Mouse (Mus musculus) MEL (cell line): ENCODE measurements around the gene Thsd4. TPM values are rescaled to one million over a fixed set of nuclear protein-coding genes. Genes with fewer than 3 reads are reported as not detected.
A peak's percentile ranks its signal among the peaks of the same experiment; 100 is the strongest.

Experiments
- DNase-seq: peaks from one replicate; pipeline ENCODE4 v3.0.0; 2011; ENCODE audit warnings: low read depth, low spot score
- H3K27ac ChIP-seq: 2 replicates; pipeline ENCODE4 v1.5.1; 2012; ENCODE audit warnings: low read depth, mild to moderate bottlenecking, control low read depth, low read length, moderate library complexity; ENCODE audit not compliant: control insufficient read depth
- H3K27me3 ChIP-seq, 2 experiments: fragments of 150-350 bp in 1 of 2; sonication (generic) in 1 of 2; 2 replicates each; pipeline ENCODE4 v1.6.1; 2012; ENCODE audit warnings: low read length in 2 of 2, mild to moderate bottlenecking in 2 of 2, improper control_type of control experiment in 1 of 2, moderate library complexity in 1 of 2; ENCODE audit not compliant: insufficient read depth in 2 of 2, control insufficient read depth in 1 of 2
- H3K36me3 ChIP-seq, 2 experiments: 2 replicates each; pipeline ENCODE4 v1.6.1; 2012 to 2014; ENCODE audit warnings: low read length in 2 of 2, improper control_type of control experiment in 1 of 2, inconsistent platforms in 1 of 2, mild to moderate bottlenecking in 1 of 2; ENCODE audit not compliant: insufficient read depth in 2 of 2, control insufficient read depth in 1 of 2
- H3K4me1 ChIP-seq, 2 experiments: fragments of 150-350 bp in 1 of 2; sonication (generic) in 1 of 2; 2 replicates each; pipeline ENCODE4 v1.6.1; 2012; ENCODE audit warnings: low read length in 2 of 2, improper control_type of control experiment in 1 of 2, mild to moderate bottlenecking in 1 of 2; ENCODE audit not compliant: insufficient read depth in 2 of 2, control insufficient read depth in 1 of 2
- H3K4me3 ChIP-seq, 2 experiments: fragments of 150-350 bp in 1 of 2; sonication (generic) in 1 of 2; 2 replicates each; pipeline ENCODE4 v1.5.1; 2012; ENCODE audit warnings: low read depth in 2 of 2, low read length in 2 of 2, mild to moderate bottlenecking in 2 of 2, moderate library complexity in 2 of 2, control low read depth in 1 of 2, improper control_type of control experiment in 1 of 2; ENCODE audit not compliant: control insufficient read depth in 1 of 2, insufficient read depth in 1 of 2
- H3K79me2 ChIP-seq: 2 replicates; pipeline ENCODE4 v1.6.1; 2012; ENCODE audit warnings: mild to moderate bottlenecking, low read length, moderate library complexity; ENCODE audit not compliant: control insufficient read depth, poor library complexity, insufficient read depth
- H3K9ac ChIP-seq: 2 replicates; pipeline ENCODE4 v1.6.1; 2012; ENCODE audit warnings: low read depth, mild to moderate bottlenecking, control low read depth, low read length, moderate library complexity; ENCODE audit not compliant: control insufficient read depth, poor library complexity, severe bottlenecking
- H3K9me3 ChIP-seq: fragments of 150-350 bp; sonication (generic); replicated peaks from 2 replicates; pipeline ENCODE4 v1.6.1; 2012; ENCODE audit warnings: mild to moderate bottlenecking, low read length, improper control_type of control experiment, moderate library complexity; ENCODE audit not compliant: insufficient read depth
- BHLHE40 ChIP-seq: IDR thresholded peaks from 2 replicates; pipeline ENCODE4 v1.6.1; 2012; ENCODE audit warnings: low read depth, mild to moderate bottlenecking, inconsistent platforms, low read length, improper control_type of control experiment, borderline replicate concordance
- EP300 ChIP-seq, 2 experiments: IDR thresholded peaks; 2 replicates each; pipeline ENCODE4 v1.6.1; 2011; ENCODE audit warnings: improper control_type of control experiment in 2 of 2, low read length in 2 of 2, low read depth in 1 of 2, mild to moderate bottlenecking in 1 of 2
- ETS1 ChIP-seq: IDR thresholded peaks from 2 replicates; pipeline ENCODE4 v1.6.1; 2012; ENCODE audit warnings: low read depth, mild to moderate bottlenecking, inconsistent platforms, low read length, improper control_type of control experiment, moderate library complexity
- HCFC1 ChIP-seq: IDR thresholded peaks from 2 replicates; pipeline ENCODE4 v1.6.1; 2012; ENCODE audit warnings: low read depth, mild to moderate bottlenecking, inconsistent platforms, low read length, improper control_type of control experiment, moderate library complexity
- JUND ChIP-seq: IDR thresholded peaks from 2 replicates; pipeline ENCODE4 v1.6.1; 2011; ENCODE audit warnings: low read depth, mild to moderate bottlenecking, improper control_type of control experiment, low read length
- KAT2A ChIP-seq: conservative IDR thresholded peaks from 2 replicates; pipeline ENCODE4 v1.6.1; 2012; ENCODE audit warnings: low read depth, low read length, improper control_type of control experiment, inconsistent platforms
- MEF2A ChIP-seq: IDR thresholded peaks from 2 replicates; pipeline ENCODE4 v1.6.1; 2014; ENCODE audit warnings: low read depth, mild to moderate bottlenecking, inconsistent platforms, low read length, improper control_type of control experiment; ENCODE audit not compliant: poor library complexity, insufficient replicate concordance, severe bottlenecking; ENCODE audit errors: extremely low read depth
- MYB ChIP-seq: IDR thresholded peaks from 2 replicates; pipeline ENCODE4 v1.6.1; 2011; ENCODE audit warnings: mild to moderate bottlenecking, low read depth, low read length, improper control_type of control experiment
- NELFE ChIP-seq: IDR thresholded peaks from 2 replicates; pipeline ENCODE4 v1.6.1; 2011; ENCODE audit warnings: low read depth, low read length, improper control_type of control experiment
- NRF1 ChIP-seq: IDR thresholded peaks from 2 replicates; pipeline ENCODE4 v1.6.1; 2014; ENCODE audit warnings: low read depth, mild to moderate bottlenecking, inconsistent platforms, low read length, improper control_type of control experiment, moderate library complexity; ENCODE audit not compliant: poor library complexity, insufficient read depth, severe bottlenecking
- POLR2A ChIP-seq, 2 experiments: IDR thresholded peaks; 2 replicates each; pipeline ENCODE4 v1.6.1; 2011 to 2012; ENCODE audit warnings: low read length in 2 of 2, mild to moderate bottlenecking in 2 of 2, control low read depth in 1 of 2, improper control_type of control experiment in 1 of 2, low read depth in 1 of 2, moderate library complexity in 1 of 2; ENCODE audit not compliant: control insufficient read depth in 1 of 2, insufficient read depth in 1 of 2, poor library complexity in 1 of 2
- RCOR1 ChIP-seq: IDR thresholded peaks from 2 replicates; pipeline ENCODE4 v1.6.1; 2012; ENCODE audit warnings: low read depth, mild to moderate bottlenecking, inconsistent platforms, low read length, improper control_type of control experiment
- SMC3 ChIP-seq: IDR thresholded peaks from 2 replicates; pipeline ENCODE4 v1.6.1; 2011; ENCODE audit warnings: low read depth, low read length, improper control_type of control experiment
- ZMIZ1 ChIP-seq: IDR thresholded peaks from 2 replicates; pipeline ENCODE4 v1.6.1; 2012; ENCODE audit warnings: low read depth, mild to moderate bottlenecking, inconsistent platforms, low read length, improper control_type of control experiment, moderate library complexity
- ZNF384 ChIP-seq: IDR thresholded peaks from 2 replicates; pipeline ENCODE4 v1.6.1; 2012; ENCODE audit warnings: low read depth, mild to moderate bottlenecking, inconsistent platforms, low read length, improper control_type of control experiment
- polyA plus RNA-seq, 2 experiments: library from polyadenylated mRNA; stranded (reverse) in 1 of 2; unstranded in 1 of 2; fragments of >175 nt in 1 of 2; fragments of >200 nt in 1 of 2; gene quantifications; 2 replicates each; pipeline versions ENCODE4 v1.2.1 to v1.2.4; 2012; ENCODE audit warnings: low replicate concordance in 2 of 2, low read depth in 1 of 2; ENCODE audit not compliant: insufficient read length in 2 of 2, insufficient read depth in 1 of 2, missing spikeins in 1 of 2
- total RNA-seq: library from RNA; depleted of rRNA; stranded (reverse); fragments of 300-350 nt; gene quantifications from 2 replicates; pipeline ENCODE4 v1.2.3, GENCODE M21; 2012

Gene Thsd4
- total and polyA plus RNA-seq, 3 experiments = 0.08 TPM; not detected in 1

DNA sequence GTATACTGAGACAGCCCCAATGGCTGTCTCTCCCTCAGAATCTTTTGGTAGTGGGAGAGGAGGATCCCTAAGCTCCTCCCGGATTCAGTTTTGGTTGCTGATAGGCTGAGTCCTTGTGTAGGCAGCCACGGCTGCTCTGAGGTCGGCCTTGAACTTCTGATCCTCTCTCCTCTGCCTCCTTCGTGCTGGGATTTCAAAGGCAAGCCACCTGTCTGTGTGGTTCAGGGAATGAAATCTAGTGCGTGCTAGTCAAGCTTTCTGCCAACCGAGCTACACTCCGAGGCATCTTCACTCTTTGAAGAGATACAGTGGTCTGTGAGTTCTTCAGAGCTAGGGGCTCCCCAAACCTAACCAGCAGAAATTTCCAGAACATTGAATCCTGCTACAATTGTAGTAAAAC is 568.3 kb downstream of the Thsd4 start:
- Histone ChIP-seq H3K79me2 (no peaks in the 10 kb centered on the region), H3K36me3 (no peaks in the 10 kb centered on the region), H3K27ac (no peak overlapping the region), H3K9me3 (no peaks in the 10 kb centered on the region), H3K4me1 (no peaks in the 10 kb centered on the region), H3K9ac (no peak overlapping the region), H3K4me3 (no peak overlapping the region), H3K27me3 (peaks cover 1 to 7% of the 10 kb centered on the region in 2 experiments; a peak in 3 of 4 replicates)
- no peak for TF ChIP-seq NRF1
- no peak for TF ChIP-seq JUND
- no peak for TF ChIP-seq RCOR1
- no peak for TF ChIP-seq EP300 (IDR thresholded peaks at IDR 0.05; ENCODE audit: low read depth in 1 of 2, low read length in 2 of 2)
- no peak for TF ChIP-seq NELFE
- TF ChIP-seq BHLHE40 = no peak
- no peak for TF ChIP-seq ZNF384
- no peak for TF ChIP-seq POLR2A (IDR thresholded peaks at IDR 0.05; ENCODE audit: control insufficient read depth in 1 of 2, insufficient read depth in 1 of 2, low read depth in 1 of 2, low read length in 2 of 2, poor library complexity in 1 of 2)
- DNase-seq = no peak

DNA sequence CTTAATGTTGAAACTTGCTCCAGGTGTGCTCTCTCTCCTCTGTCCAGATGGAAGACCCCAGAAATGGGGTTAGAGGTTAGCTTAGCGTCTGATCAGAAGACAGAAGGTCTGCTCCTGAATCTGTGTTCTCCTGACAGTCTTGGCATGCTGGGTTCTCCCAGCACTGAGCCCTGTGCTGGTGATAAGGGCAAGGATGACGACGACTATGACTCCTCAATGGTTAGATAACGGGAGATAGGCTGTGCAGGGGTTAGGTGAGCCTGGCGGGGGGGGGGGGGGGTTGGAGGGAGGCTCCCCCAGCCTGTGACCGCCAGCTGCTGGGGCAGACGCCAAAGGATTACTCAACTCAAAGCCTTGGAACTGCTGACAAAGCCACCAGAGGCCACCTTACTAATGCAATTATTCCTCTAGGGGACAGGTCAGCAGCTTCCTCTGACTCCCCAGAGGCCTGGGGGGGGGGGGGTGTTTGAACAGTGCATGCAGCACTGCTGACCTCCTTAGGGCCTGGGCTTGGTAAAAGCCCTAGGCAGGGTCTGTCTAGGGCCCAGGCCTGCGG is 569.3 kb downstream of the Thsd4 start:
- Histone ChIP-seq H3K27ac (no peak overlapping the region), H3K79me2 (no peaks in the 10 kb centered on the region), H3K4me1 (no peaks in the 10 kb centered on the region), H3K9me3 (no peaks in the 10 kb centered on the region)
- DNase-seq = no peak
- 0 out of 2 replicates have a peak, but pooled peaks have one; percentile 34 for TF ChIP-seq ETS1
- TF ChIP-seq ZNF384 = no peak
- TF ChIP-seq, all 39 proteins: peak for 1
- no peak overlapping the region for H3K4me3 ChIP-seq
- H3K36me3 ChIP-seq = no peaks in the 10 kb centered on the region
- peaks cover 1 to 4% of the 10 kb centered on the region in 2 experiments; a peak in 2 of 4 replicates for H3K27me3 ChIP-seq
- H3K9ac ChIP-seq = no peak overlapping the region

DNA sequence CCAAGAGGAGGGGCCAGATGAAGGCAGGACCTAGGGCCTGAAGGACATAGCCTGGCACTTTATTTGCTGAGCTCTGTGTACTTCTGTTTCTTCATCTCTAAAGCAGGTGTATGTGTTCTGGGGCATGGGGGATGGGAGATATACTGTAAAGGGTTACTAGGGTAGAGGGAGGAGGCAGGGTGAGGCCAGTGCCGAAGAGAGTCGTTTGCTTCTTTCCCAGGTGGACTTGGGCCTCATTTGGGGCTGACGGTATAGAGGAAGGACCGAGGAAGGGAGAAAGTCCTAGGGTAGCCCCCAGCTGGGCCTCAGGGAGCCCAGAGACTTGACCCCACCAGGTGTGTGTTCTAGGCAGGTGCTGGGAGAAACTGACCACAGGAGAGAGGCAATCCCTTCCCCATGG is 569.9 kb downstream of the Thsd4 start:
- H3K9me3 ChIP-seq = no peaks in the 10 kb centered on the region

More for the DNA sequence above, 569.9 kb downstream of the Thsd4 start:
- TF ChIP-seq SMC3 (no peak), KAT2A (no peak), MEF2A (no peak), ZMIZ1 (no peak), MYB (no peak), HCFC1 (no peak)
- Histone ChIP-seq H3K79me2 (no peaks in the 10 kb centered on the region), H3K27me3 (peaks cover 0 to 4% of the 10 kb centered on the region in 2 experiments; a peak in 1 of 4 replicates), H3K4me1 (no peaks in the 10 kb centered on the region), H3K27ac (no peak overlapping the region), H3K36me3 (no peaks in the 10 kb centered on the region), H3K9ac (no peak overlapping the region), H3K4me3 (no peak overlapping the region)
- no peak for DNase-seq
